Mouse (Mus musculus) stomach, postnatal 0 days (tissue): ENCODE results near the gene Gm13695.
"Not testable (repeated sequence)": the region's sequence is repeated elsewhere in the genome, so short reads cannot be mapped to it uniquely, and the experiment has no call there.

Experiments
- CTCF ChIP-seq: IDR thresholded peaks from 2 replicates; pipeline ENCODE4 v1.5.1; 2016; ENCODE audit warnings: antibody characterized with exemption, low read depth, mild to moderate bottlenecking, moderate library complexity
- EP300 ChIP-seq: optimal IDR thresholded peaks from 2 replicates; pipeline ENCODE3; 2016; ENCODE audit warnings: antibody characterized with exemption

DNA sequence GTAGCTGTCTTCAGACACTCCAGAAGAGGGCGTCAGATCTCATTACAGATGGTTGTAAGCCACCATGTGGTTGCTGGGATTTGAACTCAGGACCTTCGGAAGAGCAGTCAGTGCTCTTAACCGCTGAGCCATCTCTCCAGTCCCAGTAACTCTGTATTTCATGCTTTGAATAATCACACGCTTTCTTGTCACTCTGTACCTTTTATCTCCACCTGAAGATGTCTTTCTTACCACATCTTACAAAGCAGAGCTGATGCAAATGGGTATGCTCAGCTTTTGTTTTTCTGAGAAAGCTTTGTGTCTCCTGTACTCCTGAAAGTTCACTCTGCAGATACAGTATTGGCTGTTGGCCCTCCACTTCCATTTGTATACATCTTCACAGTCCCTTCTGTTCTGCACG, 49.2 kb downstream of the Gm13695 start:
- not testable (repeated sequence) for TF ChIP-seq CTCF, EP300
